Mouse (Mus musculus) midbrain, embryonic 12.5 days (tissue): ENCODE data around the gene Bnc2. TPM values are rescaled to one million over a fixed set of nuclear protein-coding genes. Genes with fewer than 3 reads are reported as not detected.

Experiments used
- ATAC-seq: fragments of 200-750 bp; cut with Nextera tagmentation; 2 replicates; pipeline ENCODE4 v1.8.0; 2017; ENCODE audit warnings: low read depth, moderate TSS enrichment, moderate library complexity; ENCODE audit not compliant: low FRiP score
- H3K27ac ChIP-seq: fragments of 300-500 bp; sonication (generic); replicated peaks from 2 replicates; pipeline ENCODE4 v1.5.1; 2016; ENCODE audit warnings: mild to moderate bottlenecking
- H3K27me3 ChIP-seq: fragments of 300-500 bp; sonication (generic); 2 replicates; pipeline ENCODE4 v1.6.1; 2016; ENCODE audit warnings: mild to moderate bottlenecking
- H3K36me3 ChIP-seq: fragments of 300-500 bp; sonication (generic); 2 replicates; pipeline ENCODE4 v1.6.1; 2016
- H3K4me1 ChIP-seq: fragments of 300-500 bp; sonication (generic); 2 replicates; pipeline ENCODE4 v1.6.1; 2016
- H3K4me2 ChIP-seq: fragments of 300-500 bp; sonication (generic); replicated peaks from 2 replicates; pipeline ENCODE4 v1.6.1; 2016; ENCODE audit warnings: mild to moderate bottlenecking, moderate library complexity
- H3K4me3 ChIP-seq: fragments of 300-500 bp; sonication (generic); 2 replicates; pipeline ENCODE4 v1.5.1; 2016; ENCODE audit warnings: mild to moderate bottlenecking
- H3K9ac ChIP-seq: fragments of 300-500 bp; sonication (generic); replicated peaks from 2 replicates; pipeline ENCODE4 v1.6.1; 2016; ENCODE audit warnings: mild to moderate bottlenecking, moderate library complexity
- H3K9me3 ChIP-seq: fragments of 300-500 bp; sonication (generic); 2 replicates; pipeline ENCODE4 v1.6.1; 2016; ENCODE audit warnings: mild to moderate bottlenecking
- WGBS: fragments of 180-500 bp; shearing (Covaris S2); methylation state at CpG from one replicate; pipeline ENCODE4 v1.1.7; 2016; 5-methylcytosine and 5-hydroxymethylcytosine counted together
- polyA plus RNA-seq: library from polyadenylated mRNA; unstranded; fragments of >200 nt; fragmentation: Nextera tagmentation; extraction: Ambion mirVana; gene quantifications from 2 replicates; pipeline ENCODE4 v1.2.1, GENCODE M21; 2016

The Bnc2 gene
- polyA plus RNA-seq, 1 experiment from 2014 or later, result 21.7 TPM

DNA sequence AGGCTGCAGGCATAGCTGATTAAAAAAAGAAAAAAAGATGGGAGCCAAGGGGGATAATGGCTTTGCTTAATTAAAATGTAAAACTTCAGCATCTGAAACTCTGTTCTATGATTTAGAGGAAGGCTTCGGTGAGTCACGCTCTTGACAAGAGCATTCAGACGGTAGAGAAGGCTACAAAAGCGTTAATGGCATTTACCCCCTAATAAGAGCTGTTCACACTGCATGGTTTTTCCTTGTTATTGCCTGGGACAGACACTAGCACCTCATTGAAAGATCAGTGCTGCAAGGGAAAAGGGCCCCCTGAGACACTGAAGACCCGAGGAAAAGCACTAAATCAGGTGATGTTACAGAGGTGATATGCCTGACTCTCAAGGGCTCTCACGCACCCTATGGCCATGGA lies 295.8 kb downstream of the Bnc2 start:
- Histone ChIP-seq H3K36me3 (no peaks in the 10 kb centered on the region), H3K27me3 (no peaks in the 10 kb centered on the region), H3K4me3 (no peak overlapping the region), H3K4me2 (no peak overlapping the region), H3K9ac (no peak overlapping the region), H3K4me1 (peaks cover 8% of the 10 kb centered on the region), H3K9me3 (no peaks in the 10 kb centered on the region), H3K27ac (no peak overlapping the region)
- ATAC-seq, result no peak
- 59% methylated on average over 6 of the region's 6 CpGs for WGBS

DNA sequence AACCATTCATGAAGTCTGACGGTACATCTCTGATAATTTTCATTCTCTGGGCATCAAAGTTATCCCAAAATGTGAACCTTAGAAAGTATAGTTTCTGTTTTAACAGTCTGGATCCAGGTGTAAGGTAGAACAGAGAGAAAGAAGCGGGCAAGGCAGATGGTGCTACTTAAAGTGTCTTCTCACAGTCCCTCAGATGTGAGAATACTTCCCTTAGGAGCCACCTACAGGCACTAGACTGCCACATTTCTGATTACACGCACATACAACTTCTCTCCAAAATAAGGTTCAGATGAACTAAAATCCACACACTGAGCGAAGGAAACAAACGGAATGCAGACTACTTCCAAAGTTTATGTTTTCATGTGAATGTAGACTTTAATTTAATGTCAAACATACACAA lies 297.6 kb downstream of the Bnc2 start:
- WGBS, result 90% methylated on average over 5 of the region's 5 CpGs
- Histone ChIP-seq H3K9ac (no peak overlapping the region), H3K9me3 (no peaks in the 10 kb centered on the region)

DNA sequence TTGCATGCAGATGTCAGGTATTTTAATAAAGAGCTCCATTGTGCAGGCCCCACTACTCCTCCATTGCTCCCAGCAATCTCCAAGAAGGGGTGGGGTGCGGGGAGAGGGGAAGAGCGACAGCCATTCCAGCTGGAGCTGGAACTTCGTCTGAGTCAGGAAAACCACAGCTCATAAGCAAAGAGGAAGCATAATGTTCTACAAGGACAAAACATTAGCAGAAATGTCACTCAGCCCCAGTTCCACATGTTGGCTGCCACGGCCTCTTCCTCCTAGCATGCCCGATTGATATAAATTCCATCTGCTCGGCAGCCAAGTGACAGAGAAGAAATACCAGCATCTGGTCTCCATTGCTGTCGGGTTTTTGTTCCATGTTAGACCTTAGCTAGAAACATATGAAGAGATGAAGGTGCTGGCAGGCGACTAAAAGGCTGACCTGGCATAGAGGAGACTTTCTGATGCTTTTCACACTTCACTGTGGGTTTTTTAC lies 312.7 kb downstream of the Bnc2 start:
- Histone ChIP-seq H3K4me2 (no peak overlapping the region), H3K9me3 (no peaks in the 10 kb centered on the region), H3K36me3 (no peaks in the 10 kb centered on the region), H3K27ac (no peak overlapping the region), H3K9ac (no peak overlapping the region), H3K27me3 (no peaks in the 10 kb centered on the region), H3K4me3 (no peak overlapping the region), H3K4me1 (peaks cover 15% of the 10 kb centered on the region)
- 66% methylated on average over 8 of the region's 8 CpGs for WGBS
- no peak for ATAC-seq

More for the DNA sequence above, 297.6 kb downstream of the Bnc2 start:
- H3K4me1 ChIP-seq, result peaks cover 8% of the 10 kb centered on the region
- no peaks in the 10 kb centered on the region for H3K27me3 ChIP-seq
- H3K4me3 ChIP-seq, result no peak overlapping the region
- H3K4me2 ChIP-seq, result no peak overlapping the region
- ATAC-seq, result no peak
- no peaks in the 10 kb centered on the region for H3K36me3 ChIP-seq
- H3K27ac ChIP-seq, result no peak overlapping the region

DNA sequence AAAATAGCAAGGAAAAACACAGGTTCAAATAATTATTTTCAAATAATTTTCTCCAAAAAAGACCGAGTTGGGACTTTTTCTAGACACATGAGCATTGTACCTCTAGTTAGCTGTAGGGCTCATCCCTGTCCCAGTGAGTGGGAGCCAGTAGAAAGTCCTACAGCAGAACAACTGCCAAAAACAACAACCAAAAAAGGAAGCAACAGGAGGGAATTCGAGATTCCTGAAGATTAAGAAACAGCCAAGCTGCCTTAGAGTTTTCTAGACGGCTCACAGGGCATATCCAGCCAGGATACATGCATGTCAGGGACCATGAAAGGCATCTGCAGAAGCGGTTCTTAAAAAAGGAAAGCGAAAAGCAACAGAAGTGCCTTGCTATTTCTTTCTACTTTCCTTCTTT lies 313.9 kb downstream of the Bnc2 start:
- Histone ChIP-seq H3K36me3 (no peaks in the 10 kb centered on the region), H3K9ac (no peak overlapping the region), H3K4me3 (no peak overlapping the region), H3K27me3 (no peaks in the 10 kb centered on the region), H3K9me3 (no peaks in the 10 kb centered on the region), H3K4me2 (no peak overlapping the region), H3K27ac (no peak overlapping the region), H3K4me1 (peaks cover 23% of the 10 kb centered on the region)
- no peak for ATAC-seq
- WGBS, result 70% methylated on average over 5 of the region's 5 CpGs

DNA sequence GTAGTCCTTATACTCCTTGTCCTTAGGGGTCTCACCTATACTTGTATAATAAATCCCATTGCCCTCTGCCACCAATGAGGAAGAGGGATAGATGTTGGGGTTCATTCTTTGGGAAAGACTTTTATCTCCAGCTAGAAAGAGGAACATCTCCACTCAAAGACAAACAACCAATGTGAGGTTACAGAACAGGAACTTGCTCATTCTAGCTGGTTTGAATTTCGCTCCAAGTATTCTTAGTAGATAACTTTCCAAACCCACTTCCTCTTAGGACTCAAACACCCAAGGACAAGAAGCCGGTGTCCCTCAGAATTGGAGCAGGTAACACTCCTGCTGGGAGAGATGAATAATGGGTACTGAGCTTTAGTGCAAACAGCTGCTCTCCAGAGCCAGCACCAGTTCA lies 315.1 kb downstream of the Bnc2 start:
- H3K9ac ChIP-seq, result no peak overlapping the region
- H3K27ac ChIP-seq, result no peak overlapping the region
- no peaks in the 10 kb centered on the region for H3K36me3 ChIP-seq
- WGBS, result 92% methylated on average over 2 of the region's 2 CpGs
- H3K27me3 ChIP-seq, result no peaks in the 10 kb centered on the region
- ATAC-seq, result no peak
- no peak overlapping the region for H3K4me2 ChIP-seq
- H3K4me1 ChIP-seq, result peaks cover 25% of the 10 kb centered on the region
- H3K9me3 ChIP-seq, result no peaks in the 10 kb centered on the region
- no peak overlapping the region for H3K4me3 ChIP-seq

DNA sequence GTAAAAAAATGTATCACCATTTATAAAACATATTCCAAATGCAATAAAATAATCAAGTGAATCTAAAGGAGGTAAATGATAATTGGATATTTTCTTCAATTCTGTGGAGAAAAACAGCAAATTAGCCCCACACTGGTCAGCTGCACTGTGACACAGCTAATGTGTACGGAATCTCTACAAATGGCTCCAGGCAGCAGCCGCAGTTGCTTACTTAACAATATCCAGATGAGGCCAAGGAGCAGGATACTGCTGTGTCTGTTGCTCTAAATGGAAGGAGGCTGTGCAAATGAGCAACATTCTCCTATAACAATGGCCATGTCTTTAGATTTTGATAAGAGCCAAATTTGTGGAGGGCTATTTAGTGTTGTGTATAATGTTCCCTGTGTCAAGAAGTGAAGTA lies 316.9 kb downstream of the Bnc2 start:
- no peak for ATAC-seq
- 45% methylated on average over 2 of the region's 2 CpGs for WGBS
- no peaks in the 10 kb centered on the region for H3K9me3 ChIP-seq
- H3K36me3 ChIP-seq, result no peaks in the 10 kb centered on the region
- H3K9ac ChIP-seq, result no peak overlapping the region
- no peaks in the 10 kb centered on the region for H3K27me3 ChIP-seq
- peaks cover 25% of the 10 kb centered on the region for H3K4me1 ChIP-seq
- 0 out of 2 replicates have a peak overlapping the region, but pooled peaks have one; percentile 15 for H3K27ac ChIP-seq
- H3K4me3 ChIP-seq, result no peak overlapping the region
- H3K4me2 ChIP-seq, result no peak overlapping the region

DNA sequence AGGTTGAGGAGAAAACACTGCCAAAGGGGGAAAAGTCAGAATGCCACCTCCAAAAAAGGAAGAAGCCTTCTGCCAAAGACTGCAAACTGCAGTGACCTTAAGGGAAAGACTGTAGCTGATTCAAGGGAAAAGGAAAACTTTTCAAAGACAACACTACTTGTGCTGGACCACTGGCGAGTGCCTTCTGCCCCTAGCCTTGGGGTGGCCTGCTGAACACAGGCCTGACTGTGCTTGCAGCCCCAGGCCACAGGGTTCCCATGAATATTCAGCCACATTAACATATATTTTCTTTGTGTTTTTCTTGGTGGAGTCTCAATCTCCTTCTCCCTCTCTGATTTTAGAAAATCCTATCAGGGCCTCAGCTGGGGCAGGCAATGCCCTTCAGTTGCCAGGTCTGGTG lies 317.7 kb downstream of the Bnc2 start:
- peak overlapping the region; percentile 58 for H3K27ac ChIP-seq

DNA sequence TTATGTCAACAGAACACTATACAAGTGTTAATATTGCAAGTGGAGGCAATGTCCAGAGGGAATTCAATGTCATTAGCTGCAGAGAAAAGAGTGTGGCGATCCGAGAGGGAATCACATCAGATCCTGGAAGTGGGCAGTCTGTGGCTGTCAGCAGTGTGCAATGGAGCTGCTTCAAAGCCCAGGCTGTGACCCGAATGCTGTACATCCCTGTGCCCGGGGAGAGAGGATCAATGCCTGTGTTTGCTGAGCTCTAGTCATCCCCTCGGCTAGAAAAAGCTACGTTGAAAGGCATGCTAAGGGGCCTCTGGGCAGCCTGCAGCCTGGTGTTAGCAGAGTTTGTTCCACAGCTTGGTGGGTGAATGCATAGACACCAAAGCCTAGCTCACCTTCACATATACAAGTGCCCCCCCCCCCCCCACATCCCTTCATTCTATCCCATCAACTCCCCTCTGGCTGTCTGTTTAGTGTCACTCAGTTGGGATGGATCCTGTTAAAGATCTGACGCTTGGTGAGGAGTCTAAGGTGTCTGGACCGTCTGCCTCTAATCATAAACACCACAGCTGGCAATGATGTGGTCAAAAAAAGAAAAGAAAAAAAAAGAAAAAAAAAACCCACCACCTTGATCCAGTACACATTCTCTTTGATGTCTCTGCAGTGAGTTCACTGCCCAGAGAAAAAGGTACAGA lies 318.5 kb downstream of the Bnc2 start:
- H3K9ac ChIP-seq, result no peak overlapping the region
- H3K4me3 ChIP-seq, result no peak overlapping the region
- ATAC-seq, result peak; percentile 90
- peak overlapping the region; percentile 63 for H3K27ac ChIP-seq
- H3K4me1 ChIP-seq, result peaks cover 20% of the 10 kb centered on the region
- H3K4me2 ChIP-seq, result no peak overlapping the region; the same call in 1 of the 2 replicates
- no peaks in the 10 kb centered on the region for H3K36me3 ChIP-seq
- 15% methylated on average over 8 of the region's 8 CpGs for WGBS
- no peaks in the 10 kb centered on the region for H3K27me3 ChIP-seq
- no peaks in the 10 kb centered on the region for H3K9me3 ChIP-seq

More for the DNA sequence above, 317.7 kb downstream of the Bnc2 start:
- H3K9ac ChIP-seq, result no peak overlapping the region
- no peaks in the 10 kb centered on the region for H3K27me3 ChIP-seq
- H3K9me3 ChIP-seq, result no peaks in the 10 kb centered on the region
- H3K4me2 ChIP-seq, result no peak overlapping the region
- peak; percentile 76 for ATAC-seq
- H3K4me3 ChIP-seq, result no peak overlapping the region
- no peaks in the 10 kb centered on the region for H3K36me3 ChIP-seq
- peaks cover 23% of the 10 kb centered on the region for H3K4me1 ChIP-seq
- WGBS, result 23% methylated on average over 1 of the region's 1 CpGs

DNA sequence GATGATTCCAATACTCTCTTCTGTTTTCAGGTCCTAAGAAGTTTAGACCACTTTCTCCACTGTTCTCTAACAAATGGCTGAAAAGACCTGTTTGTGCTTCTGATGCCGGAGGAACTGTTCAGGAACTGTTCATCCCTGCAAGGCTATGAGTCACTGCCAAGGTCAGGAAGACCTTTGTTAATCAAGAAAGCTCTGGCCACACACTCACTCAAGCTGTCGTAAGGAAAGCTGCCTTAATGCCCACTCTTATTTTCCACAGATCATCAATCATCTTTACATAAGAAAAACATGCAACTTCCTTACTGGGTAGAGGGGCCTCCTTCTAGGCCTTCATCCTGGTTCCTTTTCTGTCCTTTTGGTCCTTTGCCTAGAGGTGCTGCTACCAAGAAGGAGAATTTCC lies 322.4 kb downstream of the Bnc2 start:
- H3K27ac ChIP-seq, result no peak overlapping the region
- 67% methylated on average over 2 of the region's 2 CpGs for WGBS

DNA sequence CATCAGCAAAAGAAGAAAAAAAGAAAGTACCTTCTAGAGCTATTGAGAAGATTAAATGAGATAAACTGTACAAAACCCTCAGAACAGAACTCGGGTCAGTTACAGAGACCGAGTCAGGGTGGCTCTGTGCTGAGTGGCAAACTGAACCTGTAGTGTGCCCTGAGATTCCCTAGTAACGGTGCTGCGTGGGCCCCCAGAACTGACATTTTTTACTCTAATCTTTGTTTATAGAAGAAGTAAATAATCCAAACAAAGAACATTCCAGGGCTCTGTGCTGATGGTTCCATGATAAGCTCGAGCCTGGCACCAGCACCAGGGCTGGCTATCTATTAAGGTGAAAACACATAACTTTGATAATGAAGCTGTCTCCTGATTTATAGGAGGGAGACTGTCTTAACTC lies 325.5 kb downstream of the Bnc2 start:
- Histone ChIP-seq H3K9me3 (no peaks in the 10 kb centered on the region), H3K27me3 (0 out of 2 replicates have a peak, but pooled peaks cover 3% of the 10 kb centered on the region), H3K9ac (no peak overlapping the region), H3K36me3 (no peaks in the 10 kb centered on the region), H3K4me3 (no peak overlapping the region), H3K27ac (no peak overlapping the region), H3K4me1 (no peaks in the 10 kb centered on the region), H3K4me2 (no peak overlapping the region)
- 54% methylated on average over 5 of the region's 5 CpGs for WGBS
- no peak for ATAC-seq

More for the DNA sequence above, 322.4 kb downstream of the Bnc2 start:
- Histone ChIP-seq H3K9ac (no peak overlapping the region), H3K4me3 (no peak overlapping the region), H3K4me1 (peaks cover 13% of the 10 kb centered on the region), H3K4me2 (no peak overlapping the region), H3K9me3 (no peaks in the 10 kb centered on the region), H3K27me3 (0 out of 2 replicates have a peak, but pooled peaks cover 3% of the 10 kb centered on the region), H3K36me3 (no peaks in the 10 kb centered on the region)
- ATAC-seq, result no peak

DNA sequence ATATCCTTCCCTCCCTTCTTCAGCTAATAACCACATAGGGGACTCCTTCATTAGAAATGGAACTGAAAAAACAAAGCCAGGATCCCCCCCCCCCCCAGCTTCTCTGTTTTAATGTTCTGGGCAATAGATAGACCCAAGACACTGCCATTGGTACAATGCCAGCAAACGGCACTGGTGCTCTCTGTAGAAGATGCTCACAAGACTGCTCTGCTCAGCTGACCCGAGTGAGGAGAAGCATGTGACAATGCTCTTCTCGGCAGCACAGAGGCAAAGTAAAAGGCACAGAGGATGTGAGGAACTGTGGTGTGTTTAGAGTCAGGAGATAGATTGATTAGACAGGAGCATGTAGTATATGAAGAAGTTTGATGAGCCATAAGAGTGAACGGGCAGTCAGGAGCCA lies 335.9 kb downstream of the Bnc2 start:
- 78% methylated on average over 4 of the region's 4 CpGs for WGBS
- Histone ChIP-seq H3K36me3 (no peaks in the 10 kb centered on the region), H3K27me3 (no peaks in the 10 kb centered on the region), H3K4me3 (no peak overlapping the region), H3K9me3 (no peaks in the 10 kb centered on the region), H3K27ac (no peak overlapping the region), H3K9ac (no peak overlapping the region), H3K4me1 (no peaks in the 10 kb centered on the region), H3K4me2 (no peak overlapping the region)
- no peak for ATAC-seq

DNA sequence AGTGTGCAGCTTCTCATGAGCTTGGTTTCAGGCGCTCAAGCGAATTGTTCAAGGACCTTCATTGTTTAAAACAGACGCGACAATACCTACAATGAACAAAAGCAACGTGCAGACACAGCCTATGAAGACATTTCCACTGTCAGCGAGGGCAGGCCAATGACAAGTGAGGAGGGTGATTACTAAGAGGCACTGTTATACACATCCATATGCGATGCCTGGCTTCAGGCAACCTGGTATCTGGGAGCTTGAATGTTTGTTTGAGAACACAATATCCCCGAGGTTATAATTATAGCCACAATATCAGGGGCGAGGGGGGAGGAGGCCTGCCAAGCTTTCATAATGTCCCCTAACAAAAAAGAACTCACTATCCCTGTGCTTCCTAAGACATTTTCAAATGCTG lies 343.1 kb downstream of the Bnc2 start:
- no peak overlapping the region for H3K9ac ChIP-seq
- ATAC-seq, result 0 out of 2 replicates have a peak, but pooled peaks have one; percentile 38
- no peaks in the 10 kb centered on the region for H3K4me1 ChIP-seq
- peaks cover 3% of the 10 kb centered on the region; the same call in 1 of the 2 replicates for H3K27me3 ChIP-seq
- H3K36me3 ChIP-seq, result no peaks in the 10 kb centered on the region
- 60% methylated on average over 9 of the region's 9 CpGs for WGBS
- H3K27ac ChIP-seq, result no peak overlapping the region
- H3K4me3 ChIP-seq, result no peak overlapping the region
- H3K9me3 ChIP-seq, result no peaks in the 10 kb centered on the region
- H3K4me2 ChIP-seq, result no peak overlapping the region

DNA sequence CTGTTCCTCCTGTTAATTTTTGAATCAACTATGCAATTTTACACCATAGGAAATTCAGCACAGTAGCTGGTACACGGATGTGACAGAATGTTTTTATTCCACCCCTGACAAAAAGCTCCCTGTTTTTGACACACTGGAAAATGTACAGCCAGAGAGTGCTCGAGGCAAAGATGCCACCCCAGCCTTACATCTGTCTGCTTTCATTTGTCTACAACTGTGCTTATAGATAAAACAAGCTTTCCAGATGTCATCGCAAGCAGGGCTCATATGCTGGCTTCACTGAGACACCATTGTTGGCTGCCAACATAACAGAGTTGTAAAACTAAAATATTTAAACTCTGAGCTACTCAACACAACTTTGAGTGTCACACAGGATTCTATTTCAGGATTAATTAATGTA lies 343.6 kb downstream of the Bnc2 start:
- no peak for ATAC-seq
- Histone ChIP-seq H3K9ac (no peak overlapping the region), H3K4me2 (no peak overlapping the region), H3K27ac (no peak overlapping the region), H3K9me3 (no peaks in the 10 kb centered on the region), H3K36me3 (no peaks in the 10 kb centered on the region), H3K4me3 (no peak overlapping the region), H3K4me1 (no peaks in the 10 kb centered on the region), H3K27me3 (peaks cover 9% of the 10 kb centered on the region)
- 74% methylated on average over 3 of the region's 3 CpGs for WGBS
